Comparison of ENCODE assay signal across 15 mouse cellular contexts in genomic region chr9:113514846-113515702, GRCm38 (mm10).
DNase-seq lines count a peak whose midpoint lies in the region; ATAC-seq and TF ChIP-seq lines count a peak whose summit lies in the region.
"Had no signal": no experiment of that assay in that cellular context is flagged by ENCODE, and none has a peak within 500 bp of the region (broad histone marks: within the 10 kb centered on the region; RNA-seq: fewer than 3 reads in every experiment).

No protein-coding gene starts in this region.

- WGBS in hindbrain, embryonic 13.5 days, result 81% methylated on average over 23 of the region's 23 CpGs
- WGBS in hindbrain, embryonic 11.5 days, result 86% methylated on average over 23 of the region's 23 CpGs
- WGBS in liver, postnatal 0 days (ENCODE audit: insufficient replicate concordance), result 84% methylated on average over 23 of the region's 23 CpGs
- WGBS in liver, embryonic 12.5 days (ENCODE audit: insufficient replicate concordance), result 76% methylated on average over 23 of the region's 23 CpGs
- 76% methylated on average over 23 of the region's 23 CpGs for WGBS in intestine, embryonic 15.5 days

- peaks cover 15% of the 10 kb centered on the region for H3K4me1 ChIP-seq in hindbrain, embryonic 13.5 days (replicated peaks)
- no peaks in the 10 kb centered on the region for H3K4me1 ChIP-seq in hindbrain, embryonic 11.5 days (replicated peaks; ENCODE audit: control insufficient read depth, insufficient read depth, low read length)
- no peaks in the 10 kb centered on the region for H3K4me1 ChIP-seq in liver, postnatal 0 days (ENCODE audit: insufficient read depth)
- no peaks in the 10 kb centered on the region for H3K4me1 ChIP-seq in liver, embryonic 12.5 days
- H3K4me1 ChIP-seq in intestine, embryonic 15.5 days (replicated peaks), result no peaks in the 10 kb centered on the region
- H3K4me1 ChIP-seq: embryonic facial prominence, embryonic 15.5 days; heart, embryonic 15.5 days had no signal

- ATAC-seq in hindbrain, embryonic 13.5 days (ENCODE audit: low FRiP score), result no peak
- no peak for ATAC-seq in hindbrain, embryonic 11.5 days (ENCODE audit: low FRiP score)
- no peak for ATAC-seq in liver, postnatal 0 days
- no peak for ATAC-seq in liver, embryonic 12.5 days
- ATAC-seq in intestine, embryonic 15.5 days, result no peak
- ATAC-seq: activated CD4-positive, CD25-positive, alpha-beta regulatory T cell, adult 4 months; midbrain, embryonic 16.5 days had no signal

- no peaks in the 10 kb centered on the region for H3K9me3 ChIP-seq in hindbrain, embryonic 13.5 days
- H3K9me3 ChIP-seq in hindbrain, embryonic 11.5 days (ENCODE audit: control insufficient read depth, low read length), result no peaks in the 10 kb centered on the region
- H3K9me3 ChIP-seq in liver, postnatal 0 days (ENCODE audit: low read length), result no peaks in the 10 kb centered on the region
- H3K9me3 ChIP-seq in liver, embryonic 12.5 days (replicated peaks), result no peaks in the 10 kb centered on the region
- no peaks in the 10 kb centered on the region for H3K9me3 ChIP-seq in intestine, embryonic 15.5 days
- H3K9me3 ChIP-seq: embryonic facial prominence, embryonic 15.5 days; heart, embryonic 15.5 days; neural tube, embryonic 13.5 days had no signal

- H3K4me3 ChIP-seq in hindbrain, embryonic 13.5 days, result no peak overlapping the region
- H3K4me3 ChIP-seq in hindbrain, embryonic 11.5 days (ENCODE audit: low read depth, low read length), result no peak overlapping the region
- no peak overlapping the region for H3K4me3 ChIP-seq in liver, postnatal 0 days (ENCODE audit: low read depth, low read length)
- no peak overlapping the region for H3K4me3 ChIP-seq in liver, embryonic 12.5 days
- H3K4me3 ChIP-seq in intestine, embryonic 15.5 days (replicated peaks), result no peak overlapping the region
- H3K4me3 ChIP-seq: embryonic facial prominence, embryonic 15.5 days; heart, embryonic 15.5 days; neural tube, embryonic 13.5 days had no signal

- no peak for TF ChIP-seq CTCF in liver, postnatal 0 days (IDR thresholded peaks at IDR 0.05; ENCODE audit: low read depth)

- TF ChIP-seq EP300 in liver, postnatal 0 days (IDR thresholded peaks at IDR 0.05; ENCODE audit: low read depth), result no peak

- no peaks in the 10 kb centered on the region for H3K36me3 ChIP-seq in hindbrain, embryonic 13.5 days
- H3K36me3 ChIP-seq in hindbrain, embryonic 11.5 days (ENCODE audit: control insufficient read depth, insufficient read depth, low read length), result no peaks in the 10 kb centered on the region
- H3K36me3 ChIP-seq in liver, postnatal 0 days (replicated peaks; ENCODE audit: insufficient read depth, low read length), result no peaks in the 10 kb centered on the region
- H3K36me3 ChIP-seq in liver, embryonic 12.5 days, result no peaks in the 10 kb centered on the region
- H3K36me3 ChIP-seq in intestine, embryonic 15.5 days, result no peaks in the 10 kb centered on the region
- H3K36me3 ChIP-seq: embryonic facial prominence, embryonic 15.5 days; heart, embryonic 15.5 days; neural tube, embryonic 13.5 days had no signal

- no peak overlapping the region for H3K9ac ChIP-seq in hindbrain, embryonic 13.5 days
- no peak overlapping the region for H3K9ac ChIP-seq in hindbrain, embryonic 11.5 days (ENCODE audit: low read depth, low read length)
- no peak overlapping the region for H3K9ac ChIP-seq in liver, postnatal 0 days (replicated peaks)
- H3K9ac ChIP-seq in liver, embryonic 12.5 days, result no peak overlapping the region
- no peak overlapping the region for H3K9ac ChIP-seq in intestine, embryonic 15.5 days
- H3K9ac ChIP-seq: embryonic facial prominence, embryonic 15.5 days; heart, embryonic 15.5 days; neural tube, embryonic 13.5 days had no signal

- no peak overlapping the region for H3K4me2 ChIP-seq in hindbrain, embryonic 13.5 days
- no peak overlapping the region for H3K4me2 ChIP-seq in hindbrain, embryonic 11.5 days (replicated peaks; ENCODE audit: low read depth, low read length)
- H3K4me2 ChIP-seq in liver, postnatal 0 days (ENCODE audit: low read depth, low read length), result no peak overlapping the region
- H3K4me2 ChIP-seq in liver, embryonic 12.5 days, result no peak overlapping the region
- H3K4me2 ChIP-seq in intestine, embryonic 15.5 days (replicated peaks), result no peak overlapping the region
- H3K4me2 ChIP-seq: embryonic facial prominence, embryonic 15.5 days; heart, embryonic 15.5 days; neural tube, embryonic 13.5 days had no signal

- no peak for DNase-seq in hindbrain, embryonic 11.5 days (ENCODE audit: low spot score)
- DNase-seq in liver, postnatal 0 days, result peak; percentile 5
- peak; percentile 21 to 26 for DNase-seq in cerebellum, postnatal 36 days
- DNase-seq in telencephalon, adult 2 months (ENCODE audit: low read depth, low spot score), result peak; percentile 48
- DNase-seq: layer of hippocampus, adult 9-11 months; lung, adult 2 months had no signal

- peak overlapping the region; percentile 18; the same call in 1 of the 2 replicates for H3K27ac ChIP-seq in hindbrain, embryonic 13.5 days
- no peak overlapping the region for H3K27ac ChIP-seq in hindbrain, embryonic 11.5 days (ENCODE audit: low read depth, low read length)
- no peak overlapping the region for H3K27ac ChIP-seq in liver, postnatal 0 days (ENCODE audit: low read depth)
- H3K27ac ChIP-seq in liver, embryonic 12.5 days, result no peak overlapping the region
- H3K27ac ChIP-seq in intestine, embryonic 15.5 days, result no peak overlapping the region
- H3K27ac ChIP-seq: embryonic facial prominence, embryonic 15.5 days; heart, embryonic 15.5 days; macrophage; neural tube, embryonic 13.5 days had no signal

- H3K27me3 ChIP-seq in hindbrain, embryonic 13.5 days, result no peaks in the 10 kb centered on the region
- no peaks in the 10 kb centered on the region for H3K27me3 ChIP-seq in hindbrain, embryonic 11.5 days (ENCODE audit: control insufficient read depth, insufficient read depth, low read length)
- no peaks in the 10 kb centered on the region for H3K27me3 ChIP-seq in liver, postnatal 0 days (ENCODE audit: insufficient read depth, low read length)
- no peaks in the 10 kb centered on the region for H3K27me3 ChIP-seq in liver, embryonic 12.5 days (replicated peaks)
- no peaks in the 10 kb centered on the region for H3K27me3 ChIP-seq in intestine, embryonic 15.5 days (replicated peaks)
- H3K27me3 ChIP-seq: embryonic facial prominence, embryonic 15.5 days; heart, embryonic 15.5 days; neural tube, embryonic 13.5 days had no signal
